Mouse (Mus musculus): ENCODE data around the gene AB124611.

The AB124611 gene

GRCm38 (mm10) chr9:21594838-21595237 is 68.9 kb downstream of the AB124611 start:
- in situ Hi-C loops (cut with MboI; ENCODE audit: low sequenced_read_pairs) = no loop called here
